Mouse (Mus musculus) heart, postnatal 0 days (tissue): ENCODE measurements around the gene Alk.

ENCODE experiments used
- CTCF ChIP-seq: IDR thresholded peaks from 2 replicates; pipeline ENCODE4 v1.5.1; 2016; ENCODE audit warnings: antibody characterized with exemption, control low read depth, low read depth
- EP300 ChIP-seq: IDR thresholded peaks from 2 replicates; pipeline ENCODE4 v1.6.1; 2016; ENCODE audit warnings: antibody characterized with exemption, low read depth

- TF ChIP-seq CTCF (no peak), EP300 (no peak)
Measured at GRCm38 (mm10) chr17:72325941-72326340, 278.5 kb downstream of the Alk start.
